Mouse (Mus musculus): ENCODE data around the gene Ptprk. TPM values are rescaled to one million over a fixed set of nuclear protein-coding genes. Genes with fewer than 3 reads are reported as not detected.
A peak's percentile ranks its signal among the peaks of the same experiment; 100 is the strongest.

The Ptprk gene
- polyA plus RNA-seq, 1 experiment = 0.04 TPM

DNA sequence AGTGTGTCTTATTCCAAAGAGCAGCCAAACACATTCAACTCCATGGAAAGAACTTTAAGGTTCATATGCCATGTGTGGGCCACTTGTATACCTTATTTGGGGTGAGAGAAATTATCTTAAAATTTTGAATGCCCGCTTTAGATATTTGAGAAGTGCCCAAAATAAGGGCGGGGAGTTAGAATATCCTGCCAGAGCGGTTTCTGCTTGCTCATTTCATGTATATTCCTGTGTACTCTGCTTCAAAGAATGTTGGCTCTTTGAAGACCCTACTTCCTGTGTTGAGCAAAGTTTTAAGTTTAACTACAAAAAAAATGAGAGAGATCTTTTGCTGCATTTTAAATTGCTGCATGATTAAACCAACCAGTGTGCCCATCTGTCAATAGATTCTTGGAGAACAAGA is 492.8 kb downstream of the Ptprk start:
- no peak for TF ChIP-seq GATA1 (IDR thresholded peaks at IDR 0.05; ENCODE audit: low read length)

DNA sequence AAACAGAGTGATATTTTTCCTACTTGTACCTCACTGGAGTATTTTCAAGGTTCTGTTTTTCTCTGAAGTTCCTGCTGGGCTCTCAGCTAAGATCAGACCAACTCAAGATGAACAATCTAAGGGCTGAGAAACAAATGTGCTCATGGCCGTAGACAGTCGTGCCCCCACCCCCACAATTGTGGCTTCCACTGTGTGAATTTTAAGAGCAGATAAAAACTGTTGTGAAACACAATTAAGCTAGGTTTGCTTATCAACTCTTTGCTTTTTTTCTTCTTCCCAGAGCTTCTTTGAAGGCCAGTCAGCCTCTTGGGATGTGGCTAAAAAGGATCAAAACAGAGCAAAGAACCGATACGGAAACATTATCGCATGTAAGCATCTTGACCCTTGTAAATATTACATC is 493.4 kb downstream of the Ptprk start:
- TF ChIP-seq GATA1 (IDR thresholded peaks at IDR 0.05; ENCODE audit: low read length) = peak; percentile 8

DNA sequence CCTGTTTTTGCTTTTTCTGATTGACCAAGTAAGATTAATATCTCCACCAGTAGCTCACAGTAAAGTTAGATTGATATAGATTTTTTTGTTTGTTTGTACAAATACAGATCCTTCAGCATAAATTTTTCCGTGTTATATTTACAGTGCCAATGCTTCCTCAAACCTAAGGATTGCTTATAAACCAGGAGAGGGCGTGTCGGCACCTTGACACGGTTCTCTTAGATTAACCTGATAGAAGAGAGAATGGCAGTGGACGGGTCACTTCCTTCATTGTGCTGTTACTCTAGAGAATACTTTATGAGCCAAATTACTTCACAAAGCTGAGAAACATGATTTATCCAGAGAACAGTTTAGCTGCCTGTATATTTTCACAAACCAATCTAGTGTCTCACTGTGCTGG is 505.0 kb downstream of the Ptprk start:
- no peak for TF ChIP-seq GATA1 (IDR thresholded peaks at IDR 0.05; ENCODE audit: low read length)

DNA sequence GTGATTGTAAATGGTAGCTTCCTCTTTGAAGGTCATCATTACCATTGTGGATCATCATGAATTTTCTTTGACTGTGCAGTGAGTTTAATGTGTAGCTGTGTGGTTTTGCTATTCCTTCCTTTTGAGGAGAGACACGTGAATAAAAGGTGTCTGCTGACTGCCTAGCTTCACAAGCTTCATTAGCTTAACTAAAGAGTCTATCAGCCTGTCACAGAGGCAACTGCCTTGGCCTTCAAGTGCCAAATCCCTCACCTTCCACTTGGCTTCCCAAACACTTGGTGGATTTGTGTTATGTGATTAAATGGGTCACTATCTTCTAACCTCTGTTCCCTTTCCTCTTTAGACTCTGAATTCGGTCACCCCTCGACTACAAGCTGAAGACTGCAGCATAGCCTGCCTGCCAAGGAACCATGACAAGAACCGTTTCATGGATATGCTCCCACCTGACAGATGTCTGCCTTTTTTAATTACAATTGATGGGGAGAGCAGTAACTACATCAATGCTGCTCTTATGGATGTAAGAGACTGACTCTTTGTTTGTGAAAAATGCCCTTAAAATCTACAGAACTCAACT is 512.0 kb downstream of the Ptprk start:
- TF ChIP-seq GATA1 (IDR thresholded peaks at IDR 0.05; ENCODE audit: low read length) = no peak

DNA sequence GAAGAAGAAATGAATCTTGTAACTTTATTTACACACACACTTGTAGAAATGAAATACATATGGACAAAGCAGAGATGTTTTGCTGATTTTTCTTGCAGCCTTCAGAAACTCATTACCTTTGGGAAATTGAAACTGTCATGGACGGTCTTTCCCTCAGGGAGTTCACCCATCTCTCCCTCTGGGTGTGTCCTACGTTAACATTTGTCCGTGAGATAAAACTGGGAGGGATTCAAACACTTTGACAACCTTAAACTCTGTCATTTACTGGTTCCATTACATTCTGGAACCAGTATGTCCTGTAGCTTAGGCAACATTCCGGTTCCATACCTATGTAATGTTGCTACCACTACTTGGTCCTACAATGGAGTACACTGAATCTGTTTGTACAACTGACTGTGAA is 513.8 kb downstream of the Ptprk start:
- TF ChIP-seq GATA1 (IDR thresholded peaks at IDR 0.05; ENCODE audit: low read length) = no peak

DNA sequence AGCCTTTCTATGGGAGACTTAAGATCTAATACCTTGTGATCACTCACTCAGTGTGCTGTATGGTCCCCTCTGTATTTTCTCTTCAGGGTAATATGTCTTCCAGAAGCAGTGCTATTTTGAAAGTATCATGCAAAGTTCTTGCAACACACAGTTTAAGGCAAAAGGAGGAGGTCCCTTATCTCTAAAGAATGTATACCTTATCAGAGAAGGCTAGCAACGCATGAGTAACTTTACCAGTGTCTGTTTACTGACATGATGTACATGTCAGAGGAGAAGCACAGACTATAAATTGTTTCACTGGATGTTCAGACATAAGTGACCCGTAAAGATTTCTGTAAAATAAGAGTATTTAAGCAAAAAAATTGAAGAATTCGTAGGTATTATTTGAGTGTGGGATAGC is 516.2 kb downstream of the Ptprk start:
- TF ChIP-seq GATA1 (IDR thresholded peaks at IDR 0.05; ENCODE audit: low read length) = peak; percentile 69

DNA sequence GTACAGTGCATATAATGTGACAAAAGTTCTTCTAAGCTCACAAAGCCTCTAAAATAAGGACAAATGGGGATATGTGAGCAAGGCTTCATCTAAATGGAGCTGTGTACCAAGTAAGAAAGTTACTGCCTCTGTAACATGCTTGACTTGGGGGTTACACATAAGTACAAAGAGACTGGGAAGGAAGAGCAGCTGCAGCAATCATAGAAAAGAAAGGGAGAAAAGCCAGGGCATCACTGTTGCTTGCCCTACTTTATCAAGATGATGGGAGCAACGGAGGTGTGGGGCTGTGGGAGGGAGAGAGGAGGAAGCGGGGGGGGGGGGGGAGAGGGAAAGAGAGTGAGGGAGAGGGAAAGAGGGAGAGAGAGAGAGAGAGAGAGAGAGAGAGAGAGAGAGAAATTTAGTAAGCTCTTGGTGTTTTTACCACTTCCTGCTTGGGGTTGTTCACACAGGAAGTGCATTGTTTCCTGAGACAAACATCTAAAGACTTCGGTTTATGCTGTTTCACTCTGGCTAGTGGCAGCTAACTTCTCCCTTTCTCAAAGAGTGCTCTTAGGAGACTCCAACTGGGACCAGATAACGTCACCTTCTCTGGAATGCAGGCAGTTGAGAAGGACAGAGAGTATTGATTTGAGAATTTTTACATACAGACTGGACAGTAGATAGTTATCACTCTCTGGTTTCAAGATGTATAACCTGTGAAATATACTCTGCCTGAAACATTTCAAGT is 519.1 kb downstream of the Ptprk start:
- no peak for TF ChIP-seq GATA1 (IDR thresholded peaks at IDR 0.05; ENCODE audit: low read length)

DNA sequence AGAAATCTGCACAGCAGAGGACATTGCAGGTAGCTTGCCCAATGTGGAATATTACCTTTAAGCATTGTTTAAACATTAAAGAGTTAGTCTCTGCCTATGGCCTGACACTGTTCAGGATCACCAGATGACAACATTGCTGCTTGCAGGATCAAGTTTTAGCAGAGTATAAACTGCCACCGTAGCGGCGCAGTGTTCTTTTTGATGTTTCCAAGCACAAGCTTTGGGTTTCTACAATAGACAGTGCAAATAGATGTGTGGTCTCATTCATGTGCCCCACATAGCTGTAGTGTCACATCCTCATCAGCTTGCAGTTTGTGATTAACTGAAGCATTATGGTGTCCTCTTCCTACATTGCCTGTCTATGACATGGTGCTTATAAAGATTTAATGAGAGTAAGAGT is 522.3 kb downstream of the Ptprk start:
- TF ChIP-seq GATA1 (IDR thresholded peaks at IDR 0.05; ENCODE audit: low read length) = no peak

DNA sequence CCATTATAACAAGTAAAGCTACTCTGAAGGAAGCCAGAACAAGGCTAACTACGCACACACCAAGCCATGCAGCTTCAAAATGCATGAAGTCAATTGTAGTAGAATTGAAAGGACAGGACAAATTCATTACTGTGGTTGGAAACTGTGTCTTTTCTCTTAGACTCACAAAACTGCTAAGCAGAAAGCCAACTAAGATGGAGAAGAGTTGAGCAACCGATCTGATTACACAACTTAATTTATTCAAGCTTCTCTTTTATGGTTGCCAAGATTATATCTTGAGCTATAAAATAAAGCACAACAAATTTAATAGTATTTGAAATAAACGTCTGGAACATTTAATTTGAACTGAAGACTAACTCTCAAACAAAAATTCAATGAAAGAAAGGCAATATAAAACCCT is 534.5 kb downstream of the Ptprk start:
- TF ChIP-seq GATA1 (IDR thresholded peaks at IDR 0.05; ENCODE audit: low read length) = no peak

DNA sequence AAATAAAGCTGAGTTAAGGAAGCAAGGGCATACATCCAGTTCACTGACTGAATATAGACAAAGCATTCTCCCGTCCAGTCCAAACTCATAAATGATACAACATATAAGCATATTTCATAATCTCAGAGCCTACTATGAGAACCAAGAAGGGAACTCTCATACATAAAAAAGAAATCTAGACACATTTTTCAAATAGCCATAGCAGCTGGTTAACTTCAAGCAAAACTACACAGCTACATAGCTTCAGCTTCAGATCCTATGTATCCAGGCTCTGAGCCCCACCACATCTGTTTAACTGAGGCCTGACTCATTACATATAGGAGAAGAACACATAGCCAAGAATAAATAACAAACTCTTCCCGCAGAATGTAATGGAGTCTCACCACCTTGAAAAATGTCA is 539.8 kb downstream of the Ptprk start:
- TF ChIP-seq GATA1 (IDR thresholded peaks at IDR 0.05; ENCODE audit: low read length) = no peak

DNA sequence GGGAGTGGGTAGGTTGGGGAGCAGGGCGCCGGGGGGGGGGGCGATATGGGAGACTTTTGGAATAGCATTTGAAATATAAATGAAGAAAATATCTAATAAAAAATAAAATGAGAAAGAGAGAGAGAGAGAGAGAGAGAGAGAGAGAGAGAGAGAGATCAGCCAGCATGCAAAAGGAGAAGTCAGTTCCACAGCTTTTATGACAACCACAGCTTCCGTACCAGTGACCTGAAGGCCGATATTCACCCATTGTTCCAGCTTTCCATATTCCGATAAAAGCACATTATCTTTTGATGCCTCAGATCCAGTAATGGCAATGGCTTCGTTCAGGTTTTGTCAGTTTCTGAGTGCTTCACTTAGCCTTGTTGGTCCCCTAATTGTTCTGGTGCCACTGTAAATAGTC is 542.6 kb downstream of the Ptprk start:
- TF ChIP-seq GATA1 (IDR thresholded peaks at IDR 0.05; ENCODE audit: low read length) = no peak

DNA sequence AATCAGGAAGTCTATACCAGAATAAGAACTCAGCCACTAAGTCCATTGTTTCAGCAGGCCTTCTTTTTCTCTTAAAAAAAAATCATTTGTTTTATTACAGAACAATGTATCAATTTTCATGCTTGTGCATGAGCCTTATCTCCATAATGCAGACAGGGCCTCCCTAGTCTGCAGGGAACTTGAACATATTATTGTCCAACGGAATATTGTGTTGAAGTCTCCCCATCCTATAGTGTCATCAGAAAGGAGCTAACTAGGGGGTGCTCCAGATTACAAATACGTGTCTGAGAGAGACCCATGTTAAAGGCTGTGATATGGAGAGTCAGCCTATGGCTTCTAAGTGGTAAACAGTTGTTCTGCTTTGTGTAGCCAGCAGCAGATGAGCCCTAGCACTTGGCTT is 543.4 kb downstream of the Ptprk start:
- no peak for TF ChIP-seq GATA1 (IDR thresholded peaks at IDR 0.05; ENCODE audit: low read length)

DNA sequence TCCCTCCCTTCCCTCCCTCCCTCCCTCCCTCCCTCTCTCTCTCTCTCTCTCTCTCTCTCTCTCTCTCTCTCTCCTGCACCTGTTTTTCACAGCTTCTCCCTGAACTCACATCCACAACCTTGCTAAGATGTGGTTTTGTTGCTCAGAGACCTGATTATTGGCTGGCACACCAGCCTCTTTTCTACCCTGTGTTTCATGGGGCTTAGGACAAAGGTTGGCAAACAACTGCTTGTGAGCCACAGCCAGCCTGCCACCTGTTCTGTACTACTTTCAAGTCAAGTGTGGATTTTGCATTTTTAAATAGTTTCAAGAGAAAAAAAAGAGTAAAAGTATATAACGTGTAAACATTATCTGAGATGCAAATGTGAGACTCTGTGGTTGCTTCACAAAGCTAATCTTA is 544.8 kb downstream of the Ptprk start:
- no peak for TF ChIP-seq GATA1 (IDR thresholded peaks at IDR 0.05; ENCODE audit: low read length)

DNA sequence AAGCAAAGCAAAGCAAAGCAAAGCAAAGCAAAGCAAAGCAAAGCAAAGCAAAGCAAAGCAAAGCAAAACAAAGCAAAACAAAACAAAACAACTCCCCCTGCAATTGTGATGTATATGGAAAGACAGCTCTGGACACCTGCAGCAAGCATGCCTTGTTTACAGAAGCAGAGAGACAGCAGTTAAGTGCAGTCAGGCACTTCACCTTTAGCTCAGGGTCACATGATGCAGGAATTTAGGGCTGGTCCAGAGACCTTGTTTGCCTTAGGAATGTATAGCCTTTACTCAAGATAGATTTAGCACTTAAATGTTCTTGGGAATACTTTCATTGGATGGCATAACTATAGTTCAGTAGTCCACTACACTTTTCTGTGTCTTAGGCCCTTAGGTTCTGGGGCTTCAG is 561.5 kb downstream of the Ptprk start:
- no peak for TF ChIP-seq GATA1 (IDR thresholded peaks at IDR 0.05; ENCODE audit: low read length)

DNA sequence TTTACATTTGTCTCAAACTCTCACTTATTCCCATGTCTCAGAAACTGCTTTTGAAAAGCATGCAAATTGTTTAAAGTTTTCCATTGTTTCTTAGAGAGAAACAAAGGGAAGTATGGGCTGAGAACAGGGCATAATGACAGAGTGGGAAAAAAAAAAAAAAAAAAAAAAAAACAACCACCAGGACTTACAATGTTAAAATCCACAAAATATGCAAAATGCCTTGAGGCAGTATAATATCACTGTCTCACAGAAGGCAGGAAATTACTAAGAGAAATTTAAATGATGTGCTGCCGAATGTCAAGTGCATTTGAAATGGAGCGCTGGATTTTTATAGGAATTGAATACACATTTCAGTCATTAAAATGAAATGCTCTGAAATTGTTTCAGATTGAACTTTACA is 567.3 kb downstream of the Ptprk start:
- no peak for TF ChIP-seq GATA1 (IDR thresholded peaks at IDR 0.05; ENCODE audit: low read length)

All from G1E-ER4 (cell line).